Comparison of ENCODE assay signal across 8 mouse cellular contexts in the genomic region with DNA sequence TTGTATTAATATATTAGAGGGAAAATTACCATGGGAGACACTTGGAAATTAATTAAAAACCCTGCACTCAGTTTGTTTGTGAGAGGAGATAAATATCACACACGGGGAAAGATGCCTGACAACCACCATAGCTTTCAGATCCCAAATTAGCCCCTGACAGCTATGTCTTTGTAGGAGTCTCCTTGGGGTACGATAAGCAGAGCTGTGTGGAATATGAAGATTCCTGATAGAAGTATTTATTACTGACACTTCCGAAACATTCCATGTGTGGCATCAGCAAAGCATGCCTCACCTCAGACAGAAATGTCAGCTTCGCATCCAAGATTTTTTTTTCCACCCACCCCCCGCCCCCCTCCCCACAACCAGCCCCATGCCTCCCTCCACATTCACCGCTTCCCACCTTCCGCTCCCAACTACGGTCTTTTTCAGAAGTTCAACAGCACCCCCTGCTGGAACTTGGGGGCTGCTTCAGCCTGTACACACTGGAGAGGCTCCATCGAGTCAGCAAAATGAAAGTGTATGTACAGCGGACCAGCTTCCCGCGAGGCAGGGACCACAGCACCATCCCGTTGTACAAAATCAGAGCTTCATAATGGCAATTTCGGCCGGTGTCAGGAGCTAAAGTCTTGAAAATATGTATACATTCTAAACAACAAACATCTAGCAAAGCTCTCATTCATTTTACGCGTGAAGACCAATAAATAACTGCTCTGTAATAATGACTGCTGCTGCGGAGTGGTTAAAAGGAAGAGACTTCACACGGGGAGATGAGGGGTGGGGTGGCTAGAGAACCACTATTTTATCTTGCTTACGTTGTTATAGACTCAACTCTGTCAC.
DNase-seq lines count a peak whose midpoint lies in the region; ATAC-seq lines count a peak whose summit lies in the region.

No protein-coding gene starts in this region.

- H3K9ac ChIP-seq in heart, embryonic 15.5 days, result no peak overlapping the region
- H3K9ac ChIP-seq in liver, embryonic 13.5 days, result no peak overlapping the region
- H3K9ac ChIP-seq in stomach, embryonic 15.5 days, result no peak overlapping the region

- peak overlapping the region; percentile 58 for H3K4me2 ChIP-seq in heart, embryonic 15.5 days
- H3K4me2 ChIP-seq in liver, embryonic 13.5 days, result peak overlapping the region; percentile 57
- peak overlapping the region; percentile 44 for H3K4me2 ChIP-seq in stomach, embryonic 15.5 days

- H3K27ac ChIP-seq in heart, embryonic 15.5 days, result no peak overlapping the region
- no peak overlapping the region for H3K27ac ChIP-seq in liver, embryonic 13.5 days
- no peak overlapping the region for H3K27ac ChIP-seq in stomach, embryonic 15.5 days

- peak; percentile 81 for ATAC-seq in CD4-positive, CD25-positive, alpha-beta regulatory T cell, adult 4 months
- ATAC-seq in erythroid progenitor cell, adult 5-6 weeks (replicated peaks; ENCODE audit: low FRiP score, poor library complexity, severe bottlenecking), result 0 out of 2 replicates have a peak, but pooled peaks have one; percentile 42
- ATAC-seq in heart, embryonic 15.5 days (replicated peaks; ENCODE audit: insufficient number of reproducible peaks, insufficient read depth, low FRiP score, low read depth), result peak; percentile 78
- ATAC-seq in liver, embryonic 13.5 days (ENCODE audit: low read depth), result peak; percentile 69
- peak; percentile 88; the same call in 1 of the 2 replicates for ATAC-seq in stomach, embryonic 15.5 days (ENCODE audit: insufficient read depth, low FRiP score, low read depth)

- H3K9me3 ChIP-seq in heart, embryonic 15.5 days (replicated peaks), result no peaks in the 10 kb centered on the region
- no peaks in the 10 kb centered on the region for H3K9me3 ChIP-seq in liver, embryonic 13.5 days (replicated peaks)
- H3K9me3 ChIP-seq in stomach, embryonic 15.5 days, result no peaks in the 10 kb centered on the region

- no peaks in the 10 kb centered on the region for H3K4me1 ChIP-seq in heart, embryonic 15.5 days (replicated peaks)
- 0 out of 2 replicates have a peak, but pooled peaks cover 3% of the 10 kb centered on the region for H3K4me1 ChIP-seq in liver, embryonic 13.5 days (replicated peaks)
- H3K4me1 ChIP-seq in stomach, embryonic 15.5 days, result no peaks in the 10 kb centered on the region

- 31% methylated on average over 20 of the region's 20 CpGs for WGBS in heart, embryonic 15.5 days
- 23% methylated on average over 20 of the region's 20 CpGs for WGBS in liver, embryonic 13.5 days (ENCODE audit: insufficient replicate concordance)
- 23% methylated on average over 20 of the region's 20 CpGs for WGBS in stomach, embryonic 15.5 days

- H3K27me3 ChIP-seq in heart, embryonic 15.5 days, result no peaks in the 10 kb centered on the region
- no peaks in the 10 kb centered on the region for H3K27me3 ChIP-seq in liver, embryonic 13.5 days
- H3K27me3 ChIP-seq in stomach, embryonic 15.5 days (replicated peaks), result no peaks in the 10 kb centered on the region

- peak; percentile 94 for DNase-seq in brain, adult 2 months (ENCODE audit: low read depth, low spot score)
- DNase-seq in kidney, postnatal 25 days, result peak; percentile 67 to 69
- peak; percentile 34 for DNase-seq in liver, embryonic 13.5 days
- DNase-seq in neural tube, embryonic 10.5 days (ENCODE audit: extremely low spot score, low spot score), result peak; percentile 84

- no peaks in the 10 kb centered on the region for H3K36me3 ChIP-seq in heart, embryonic 15.5 days
- H3K36me3 ChIP-seq in liver, embryonic 13.5 days, result no peaks in the 10 kb centered on the region
- no peaks in the 10 kb centered on the region for H3K36me3 ChIP-seq in stomach, embryonic 15.5 days

- peak overlapping the region; percentile 41 for H3K4me3 ChIP-seq in heart, embryonic 15.5 days
- peak overlapping the region; percentile 44 for H3K4me3 ChIP-seq in liver, embryonic 13.5 days (replicated peaks)
- peak overlapping the region; percentile 30 for H3K4me3 ChIP-seq in stomach, embryonic 15.5 days (replicated peaks)

Comparison
In these comparisons a context has a peak if more than half of its experiments do, and no peak if none do; other contexts are left out.
1. DNase-seq: peak in every context shown above with its lines; median percentile 94 in brain, adult 2 months; 84 in neural tube, embryonic 10.5 days; 68 in kidney, postnatal 25 days; 34 in liver, embryonic 13.5 days.